Mouse (Mus musculus) cerebellum, adult 2 months (tissue): ENCODE data around the gene Fth1.

Experiments used
- CTCF ChIP-seq: fragments of 200-500 bp; IDR thresholded peaks from 2 replicates; pipeline ENCODE4 v1.5.1; 2011; ENCODE audit warnings: low read depth, mild to moderate bottlenecking, control low read depth, low read length, moderate library complexity, borderline replicate concordance; ENCODE audit not compliant: insufficient read depth
- POLR2A ChIP-seq: fragments of 200-500 bp; IDR thresholded peaks from 2 replicates; pipeline ENCODE4 v1.6.1; 2011; ENCODE audit warnings: low read length, control low read depth, borderline replicate concordance; ENCODE audit not compliant: insufficient read depth

DNA sequence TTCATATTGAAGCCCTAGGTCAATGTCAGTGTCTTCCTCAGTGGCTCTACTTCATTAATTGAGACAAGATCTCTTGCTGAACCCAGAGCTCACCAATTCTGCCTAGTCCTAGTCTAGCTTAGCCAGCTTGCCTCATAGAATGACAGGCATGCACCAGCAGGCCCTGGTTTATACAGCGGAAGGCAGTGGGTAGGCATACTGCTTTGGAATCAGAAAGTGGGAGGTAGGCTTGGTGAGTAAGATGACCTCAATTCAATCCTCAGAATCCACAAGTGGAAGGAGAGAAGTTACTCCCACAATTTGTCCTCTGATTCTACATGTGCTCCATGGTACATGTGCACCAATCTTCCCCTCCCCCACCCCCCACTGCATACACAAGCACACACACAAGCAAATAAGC, 23.3 kb downstream of the Fth1 start:
- TF ChIP-seq POLR2A = no peak
- no peak for TF ChIP-seq CTCF
